Mouse (Mus musculus) spleen, postnatal 14 days (tissue): ENCODE results near the gene Kcnk6.
"Not testable (repeated sequence)": the region's sequence is repeated elsewhere in the genome, so short reads cannot be mapped to it uniquely, and the experiment has no call there.

Experiments used
- DNase-seq, 2 experiments: peaks; one replicate each; pipeline ENCODE4 v3.0.0; 2021 to 2022; ENCODE audit warnings: low spot score in 2 of 2

The Kcnk6 gene

GRCm38 (mm10) chr7:29211415-29212198 is 20.7 kb downstream of the Kcnk6 start:
- DNase-seq: peak; percentile 69 to 77

- peak; percentile 22 to 47 for DNase-seq
These were observed 21.3 kb downstream of the Kcnk6 start for GRCm38 (mm10) chr7:29211013-29211412.

- DNase-seq: no peak
These were observed 29.7 kb downstream of the Kcnk6 start for GRCm38 (mm10) chr7:29202577-29202976.

- DNase-seq: not testable (repeated sequence)
These were observed 38.1 kb downstream of the Kcnk6 start for GRCm38 (mm10) chr7:29194230-29194629.

GRCm38 (mm10) chr7:29181323-29181722 is 51.0 kb downstream of the Kcnk6 start:
- not testable (repeated sequence) for DNase-seq

GRCm38 (mm10) chr7:29180854-29181236 is 51.5 kb downstream of the Kcnk6 start:
- no peak for DNase-seq

GRCm38 (mm10) chr7:29180077-29180853 is 52.0 kb downstream of the Kcnk6 start, which contains the start of gene Psmd8:
Psmd8 (minus strand) TSS chr7:29180701.
- peak; percentile 90 to 93 for DNase-seq

- DNase-seq: no peak
These were observed 53.0 kb downstream of the Kcnk6 start for GRCm38 (mm10) chr7:29179323-29179722.

- DNase-seq: no peak
These were observed 54.2 kb downstream of the Kcnk6 start for GRCm38 (mm10) chr7:29178106-29178505.

GRCm38 (mm10) chr7:29172390-29173016 is 59.8 kb downstream of the Kcnk6 start:
- DNase-seq: no peak
